In the genomic region with DNA sequence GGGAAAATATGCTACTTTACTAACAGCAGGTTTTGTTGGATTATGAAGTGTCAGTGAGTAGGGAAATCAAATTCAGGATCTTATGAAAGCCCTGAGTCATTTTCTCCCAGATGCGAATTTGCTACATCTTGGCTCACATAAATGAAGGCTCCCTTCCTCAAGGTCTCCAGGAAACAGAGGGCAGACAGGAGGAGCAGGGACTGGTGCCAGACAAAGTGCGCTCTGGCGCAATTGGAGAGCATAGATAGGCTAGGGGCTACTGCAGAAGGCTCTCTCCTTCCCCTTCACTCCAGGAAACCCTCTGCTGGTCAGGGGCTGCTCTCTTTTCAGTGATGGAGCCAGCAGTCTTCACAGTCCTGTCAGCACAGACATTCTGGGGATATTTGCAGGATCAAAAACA, we compare ENCODE assay signal across 7 mouse cellular contexts.
DNase-seq lines count a peak whose midpoint lies in the region; ATAC-seq and TF ChIP-seq lines count a peak whose summit lies in the region.

No protein-coding gene starts in this region.

- TF ChIP-seq POLR2A in small intestine, adult 2 months (IDR thresholded peaks at IDR 0.05; ENCODE audit: low read depth, low read length), result no peak

- 51% methylated on average over 3 of the region's 3 CpGs for WGBS in liver, embryonic 12.5 days (ENCODE audit: insufficient replicate concordance)
- 50% methylated on average over 3 of the region's 3 CpGs for WGBS in liver, embryonic 11.5 days
- 39% methylated on average over 3 of the region's 3 CpGs for WGBS in embryonic facial prominence, embryonic 15.5 days
- WGBS in small intestine, adult 2 months, result 30% methylated on average over 3 of the region's 3 CpGs

- peaks cover 37% of the 10 kb centered on the region for H3K4me1 ChIP-seq in liver, embryonic 12.5 days
- H3K4me1 ChIP-seq in liver, embryonic 11.5 days (replicated peaks; ENCODE audit: control insufficient read depth, insufficient read depth, low read length), result peaks cover 8% of the 10 kb centered on the region
- peaks cover 20% of the 10 kb centered on the region for H3K4me1 ChIP-seq in embryonic facial prominence, embryonic 15.5 days
- peaks cover 8% of the 10 kb centered on the region; the same call in 1 of the 2 replicates for H3K4me1 ChIP-seq in small intestine, adult 2 months (ENCODE audit: control insufficient read depth, insufficient read depth, insufficient read length, low read length)

- peaks cover 22% of the 10 kb centered on the region for H3K27me3 ChIP-seq in liver, embryonic 12.5 days (replicated peaks)
- H3K27me3 ChIP-seq in liver, embryonic 11.5 days (replicated peaks; ENCODE audit: control insufficient read depth, insufficient read depth, low read length), result peaks cover 3% of the 10 kb centered on the region; the same call in 1 of the 2 replicates
- no peaks in the 10 kb centered on the region for H3K27me3 ChIP-seq in embryonic facial prominence, embryonic 15.5 days
- no peaks in the 10 kb centered on the region for H3K27me3 ChIP-seq in small intestine, adult 2 months (ENCODE audit: control insufficient read depth, insufficient read depth, low read length)

- 0 out of 2 replicates have a peak overlapping the region, but pooled peaks have one; percentile 61 for H3K27ac ChIP-seq in liver, embryonic 12.5 days
- H3K27ac ChIP-seq in liver, embryonic 11.5 days (ENCODE audit: low read depth, low read length), result no peak overlapping the region
- peak overlapping the region; percentile 81 for H3K27ac ChIP-seq in embryonic facial prominence, embryonic 15.5 days (replicated peaks)
- H3K27ac ChIP-seq in small intestine, adult 2 months (ENCODE audit: insufficient read depth, low read depth, low read length), result peak overlapping the region; percentile 94

- TF ChIP-seq CTCF in small intestine, adult 2 months (IDR thresholded peaks at IDR 0.05; ENCODE audit: extremely low read depth, insufficient read length, insufficient replicate concordance, low read depth, low read length), result no peak

- no peaks in the 10 kb centered on the region for H3K36me3 ChIP-seq in liver, embryonic 12.5 days
- no peaks in the 10 kb centered on the region for H3K36me3 ChIP-seq in liver, embryonic 11.5 days (ENCODE audit: control insufficient read depth, insufficient read depth, low read length)
- no peaks in the 10 kb centered on the region for H3K36me3 ChIP-seq in embryonic facial prominence, embryonic 15.5 days
- H3K36me3 ChIP-seq in small intestine, adult 2 months (ENCODE audit: control insufficient read depth, insufficient read depth, low read length), result no peaks in the 10 kb centered on the region

- no peak overlapping the region for H3K4me3 ChIP-seq in liver, embryonic 12.5 days
- no peak overlapping the region for H3K4me3 ChIP-seq in liver, embryonic 11.5 days (ENCODE audit: low read depth, low read length)
- no peak overlapping the region for H3K4me3 ChIP-seq in embryonic facial prominence, embryonic 15.5 days (replicated peaks)
- H3K4me3 ChIP-seq in small intestine, adult 2 months (ENCODE audit: low read depth, low read length), result no peak overlapping the region

- no peak for ATAC-seq in liver, embryonic 12.5 days
- no peak for ATAC-seq in liver, embryonic 11.5 days (replicated peaks; ENCODE audit: low FRiP score)
- no peak for ATAC-seq in embryonic facial prominence, embryonic 15.5 days (ENCODE audit: insufficient number of reproducible peaks, low FRiP score, low TSS enrichment, low read depth)

- DNase-seq in liver, embryonic 11.5 days (ENCODE audit: low spot score), result no peak
- DNase-seq in kidney, postnatal 10 days, result peak; percentile 54
- no peak for DNase-seq in right cerebral cortex, adult 2 months (ENCODE audit: low spot score in 2 of 2)
- no peak for DNase-seq in layer of hippocampus, postnatal 36 days

- peak overlapping the region; percentile 86; the same call in 1 of the 2 replicates for H3K4me2 ChIP-seq in liver, embryonic 12.5 days
- H3K4me2 ChIP-seq in liver, embryonic 11.5 days, result no peak overlapping the region
- H3K4me2 ChIP-seq in embryonic facial prominence, embryonic 15.5 days (replicated peaks), result no peak overlapping the region

- no peak overlapping the region for H3K9ac ChIP-seq in liver, embryonic 12.5 days
- H3K9ac ChIP-seq in liver, embryonic 11.5 days (ENCODE audit: low read depth, low read length), result no peak overlapping the region
- H3K9ac ChIP-seq in embryonic facial prominence, embryonic 15.5 days, result no peak overlapping the region

- no peaks in the 10 kb centered on the region for H3K9me3 ChIP-seq in liver, embryonic 12.5 days (replicated peaks)
- no peaks in the 10 kb centered on the region for H3K9me3 ChIP-seq in liver, embryonic 11.5 days (ENCODE audit: control insufficient read depth, low read length)
- H3K9me3 ChIP-seq in embryonic facial prominence, embryonic 15.5 days (replicated peaks), result no peaks in the 10 kb centered on the region
